Mouse (Mus musculus): ENCODE data around the gene Cops7a.
A peak's percentile ranks its signal among the peaks of the same experiment; 100 is the strongest.

The Cops7a gene

GRCm38 (mm10) chr6:124965088-124965719 lies at the start of gene Cops7a:
TSS of gene Cops7a (minus strand) at chr6:124965538.
- peak; percentile 97 for DNase-seq

GRCm38 (mm10) chr6:125009181-125010073 lies 44.1 kb upstream of the Cops7a start:
- peak; percentile 89 for DNase-seq

- no peak for DNase-seq
These were observed 43.6 kb upstream of the Cops7a start, which contains the start of gene Zfp384 for GRCm38 (mm10) chr6:125009129-125009180. TSS of gene Zfp384 (plus strand) at chr6:125009145.

- peak; percentile 93 for DNase-seq
These were observed 43.3 kb upstream of the Cops7a start for GRCm38 (mm10) chr6:125008586-125009128.

GRCm38 (mm10) chr6:125008060-125008459 lies 42.7 kb upstream of the Cops7a start:
- no peak for DNase-seq

GRCm38 (mm10) chr6:125005086-125005485 lies 39.7 kb upstream of the Cops7a start:
- DNase-seq, result no peak

GRCm38 (mm10) chr6:125003706-125004105 lies 38.4 kb upstream of the Cops7a start:
- no peak for DNase-seq

- no peak for DNase-seq
These were observed 34.2 kb upstream of the Cops7a start for GRCm38 (mm10) chr6:124999546-124999945.

- no peak for DNase-seq
These were observed 33.8 kb upstream of the Cops7a start for GRCm38 (mm10) chr6:124999091-124999490.

- DNase-seq, result no peak
These were observed 32.7 kb upstream of the Cops7a start for GRCm38 (mm10) chr6:124998066-124998465.

GRCm38 (mm10) chr6:124996551-124997501 lies 31.5 kb upstream of the Cops7a start, which contains the start of gene Pianp:
TSS of gene Pianp (plus strand) at chr6:124996694.
- peak; percentile 95 for DNase-seq

- no peak for DNase-seq
These were observed 30.6 kb upstream of the Cops7a start for GRCm38 (mm10) chr6:124995831-124996403.

- no peak for DNase-seq
These were observed 29.9 kb upstream of the Cops7a start for GRCm38 (mm10) chr6:124995246-124995645.

GRCm38 (mm10) chr6:124993876-124994275 lies 28.5 kb upstream of the Cops7a start:
- no peak for DNase-seq

GRCm38 (mm10) chr6:124993365-124993764 lies 28.0 kb upstream of the Cops7a start:
- DNase-seq, result no peak

GRCm38 (mm10) chr6:124992241-124992640 lies 26.9 kb upstream of the Cops7a start:
- no peak for DNase-seq

- peak; percentile 78 for DNase-seq
These were observed 2.4 kb upstream of the Cops7a start for GRCm38 (mm10) chr6:124967766-124968165.

GRCm38 (mm10) chr6:124966466-124967118 lies 1.3 kb upstream of the Cops7a start:
- DNase-seq, result peak; percentile 56

- DNase-seq, result no peak
These were observed 409 bp upstream of the Cops7a start for GRCm38 (mm10) chr6:124965747-124966146.

- no peak for DNase-seq
These were observed 700 bp downstream of the Cops7a start for GRCm38 (mm10) chr6:124964638-124965037.

- no peak for DNase-seq
These were observed 4.3 kb downstream of the Cops7a start for GRCm38 (mm10) chr6:124961021-124961420.

- DNase-seq, result no peak
These were observed 5.4 kb downstream of the Cops7a start for GRCm38 (mm10) chr6:124959960-124960359.

All from thymus, postnatal 4 days (tissue).